Mouse (Mus musculus) brown adipose tissue, adult 24 weeks (tissue): ENCODE data around the gene Sertad2. TPM values are rescaled to one million over a fixed set of nuclear protein-coding genes. Genes with fewer than 3 reads are reported as not detected.

Source experiments
- H3K27ac ChIP-seq: fragments of 200-500 bp; replicated peaks from 2 replicates; pipeline ENCODE4 v1.5.1; 2012; ENCODE audit warnings: low read depth, mild to moderate bottlenecking, low read length
- H3K4me1 ChIP-seq: fragments of 200-500 bp; 2 replicates; pipeline ENCODE4 v1.6.1; 2012; ENCODE audit warnings: low read length, mixed read lengths; ENCODE audit not compliant: control insufficient read depth, insufficient read depth, insufficient read length
- H3K4me3 ChIP-seq: fragments of 200-500 bp; 2 replicates; pipeline ENCODE4 v1.5.1; 2012; ENCODE audit warnings: low read depth, mild to moderate bottlenecking, low read length, moderate library complexity; ENCODE audit not compliant: insufficient read depth
- polyA plus RNA-seq: library from polyadenylated mRNA; stranded (reverse); fragments of >200 nt; gene quantifications from 2 replicates; pipeline ENCODE4 v1.2.4, GENCODE M21; 2012; ENCODE audit not compliant: missing spikeins, insufficient read depth, insufficient read length

The Sertad2 gene
- polyA plus RNA-seq, 1 experiment, result 4.5 TPM

DNA sequence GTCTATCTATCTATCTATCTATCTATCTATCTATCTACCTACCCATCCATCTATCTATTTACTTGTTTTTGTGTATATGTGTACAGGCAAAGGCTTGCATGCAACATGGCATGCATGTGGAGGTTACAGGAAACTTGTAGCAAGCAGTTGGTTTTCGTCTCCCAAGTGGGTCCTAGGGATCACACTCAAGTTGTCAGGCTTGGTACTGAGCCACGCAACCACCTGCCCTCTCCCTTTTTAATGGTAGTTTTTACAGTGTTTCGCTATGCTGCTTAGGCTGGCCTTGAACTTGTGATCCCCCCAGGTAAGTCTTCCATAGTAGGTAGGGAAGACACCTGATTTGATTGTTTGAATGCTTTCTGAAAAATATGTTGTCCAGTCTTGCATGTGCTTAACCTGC is 5.8 kb upstream of the Sertad2 start:
- no peak overlapping the region for H3K27ac ChIP-seq
- H3K4me1 ChIP-seq, result no peaks in the 10 kb centered on the region
- H3K4me3 ChIP-seq, result no peak overlapping the region

DNA sequence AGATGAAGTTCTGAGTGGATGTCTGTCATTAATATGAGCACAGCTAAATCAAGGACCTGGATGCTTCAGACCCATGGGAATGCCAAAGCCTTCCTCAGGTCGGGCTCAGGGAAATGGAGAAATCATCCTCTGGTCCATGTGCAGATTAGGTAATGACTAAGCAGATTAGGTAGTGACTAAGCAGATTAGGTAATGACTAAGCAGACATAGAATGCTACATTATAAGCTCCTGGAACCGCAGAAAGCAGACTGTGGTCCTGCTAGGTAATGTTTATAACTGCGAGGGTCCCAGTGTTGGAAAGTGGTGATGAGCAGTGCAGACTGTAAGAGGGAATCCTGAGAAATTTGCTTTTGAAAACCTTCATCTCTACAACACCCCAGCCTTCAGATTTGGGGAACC is 4.6 kb upstream of the Sertad2 start:
- no peak overlapping the region for H3K4me3 ChIP-seq
- no peaks in the 10 kb centered on the region for H3K4me1 ChIP-seq
- no peak overlapping the region for H3K27ac ChIP-seq

DNA sequence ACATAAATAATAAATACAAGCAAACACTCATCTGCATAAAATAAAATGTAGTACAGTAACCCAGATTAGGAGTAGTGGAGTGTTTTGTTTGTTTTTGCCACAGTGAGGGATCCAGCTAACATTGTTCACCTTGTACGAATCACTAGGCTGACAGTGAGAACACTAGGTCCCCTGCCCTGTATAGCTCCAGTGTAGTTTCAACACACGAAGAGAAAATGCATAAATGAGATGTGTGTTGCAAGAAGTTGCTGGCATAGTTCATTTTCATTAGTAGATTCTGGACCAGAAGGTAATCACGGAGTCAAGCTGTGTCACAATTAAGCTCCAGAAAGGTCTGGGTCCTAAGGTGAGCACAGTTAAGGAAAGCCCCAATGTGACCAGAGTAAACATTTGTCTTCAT is 1.8 kb upstream of the Sertad2 start:
- H3K27ac ChIP-seq, result no peak overlapping the region
- no peak overlapping the region for H3K4me3 ChIP-seq
- H3K4me1 ChIP-seq, result no peaks in the 10 kb centered on the region

DNA sequence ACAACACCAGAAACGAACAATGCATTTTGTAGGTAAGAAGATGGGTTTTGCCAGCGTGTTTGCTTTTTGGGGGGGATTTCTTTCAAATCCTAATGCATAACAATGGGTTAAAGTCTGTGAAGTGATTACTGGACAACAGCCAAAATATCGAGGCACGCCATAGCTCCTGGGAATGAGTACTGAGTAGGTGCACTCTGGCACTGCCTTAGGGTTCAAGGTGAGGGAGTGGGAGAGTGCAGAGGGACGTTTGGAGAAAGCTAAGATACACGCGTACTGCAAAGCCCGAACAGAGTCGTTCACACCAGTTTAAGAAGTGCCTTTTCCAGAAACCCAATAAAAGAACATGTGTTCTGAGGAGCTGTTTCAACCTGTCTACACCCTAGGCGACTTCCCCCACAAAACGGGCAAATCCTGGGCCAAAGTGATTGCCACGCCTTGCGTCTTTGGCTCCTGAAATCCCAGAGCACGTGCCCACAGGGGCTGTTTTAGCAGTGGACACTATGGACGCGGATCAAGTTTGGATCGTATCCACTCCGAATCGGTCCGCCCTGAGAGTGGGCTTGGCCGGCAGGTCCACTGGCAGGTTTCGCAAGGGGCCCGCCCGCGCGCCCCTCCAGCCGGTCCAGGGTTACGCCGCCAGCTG is 937 bp upstream of the Sertad2 start:
- peak overlapping the region; percentile 75 for H3K27ac ChIP-seq
- peak overlapping the region; percentile 85 for H3K4me3 ChIP-seq
- no peaks in the 10 kb centered on the region for H3K4me1 ChIP-seq

DNA sequence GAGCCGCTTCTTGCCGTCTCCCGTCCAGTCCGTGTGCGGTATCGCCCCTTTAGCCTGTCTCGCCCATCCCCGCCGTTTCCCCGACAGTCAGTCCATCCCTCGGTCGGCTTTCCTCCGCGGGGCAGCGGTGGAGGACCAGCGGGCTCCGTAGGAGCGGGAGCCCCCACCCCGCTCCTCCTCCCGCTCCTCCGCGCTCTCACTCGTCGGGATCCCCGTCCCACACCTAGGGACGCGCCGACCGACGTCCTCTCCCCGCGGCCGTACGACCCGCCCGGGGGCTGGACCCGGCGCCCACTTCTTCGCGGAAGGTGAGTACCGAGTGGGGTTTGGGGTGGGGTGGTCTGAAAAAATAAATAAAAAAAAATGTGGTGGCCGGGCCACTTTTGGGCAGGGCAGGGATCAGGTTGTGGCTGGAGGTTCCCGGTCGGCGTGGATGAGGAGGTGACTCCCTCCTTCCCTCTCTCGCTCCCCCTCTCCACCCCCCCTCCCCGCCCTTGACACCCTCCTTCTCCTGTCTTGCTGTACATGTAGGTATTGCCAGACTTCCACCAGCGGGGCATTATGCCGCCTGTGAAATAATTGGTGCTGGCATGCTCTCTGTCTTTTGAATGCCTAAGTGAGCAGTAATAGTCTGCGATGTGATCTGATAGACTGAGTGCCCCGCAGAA is 534 bp downstream of the Sertad2 start:
- H3K4me1 ChIP-seq, result no peaks in the 10 kb centered on the region
- peak overlapping the region; percentile 67 for H3K27ac ChIP-seq
- H3K4me3 ChIP-seq, result peak overlapping the region; percentile 79

DNA sequence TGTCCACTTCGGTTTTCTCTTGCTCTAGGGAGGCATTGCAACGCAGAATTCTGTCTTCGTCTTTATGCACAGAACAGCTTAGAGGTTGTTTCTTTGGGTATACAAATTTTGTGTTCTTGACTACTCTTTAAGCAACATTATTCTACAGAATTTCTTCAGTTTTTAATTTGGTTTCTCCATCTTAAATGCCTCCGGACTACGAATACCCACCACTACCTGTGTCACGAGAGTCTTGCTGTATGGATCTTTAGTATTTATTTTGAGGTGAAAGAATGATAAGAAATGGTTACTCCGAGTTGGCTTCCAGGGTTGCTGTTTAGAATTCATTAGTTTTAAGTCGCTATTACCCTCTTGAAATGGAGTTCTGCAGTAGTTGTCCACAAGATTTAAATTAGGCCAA is 1.3 kb downstream of the Sertad2 start:
- Histone ChIP-seq H3K4me1 (no peaks in the 10 kb centered on the region), H3K4me3 (0 out of 2 replicates have a peak overlapping the region, but pooled peaks have one; percentile 79), H3K27ac (no peak overlapping the region)

DNA sequence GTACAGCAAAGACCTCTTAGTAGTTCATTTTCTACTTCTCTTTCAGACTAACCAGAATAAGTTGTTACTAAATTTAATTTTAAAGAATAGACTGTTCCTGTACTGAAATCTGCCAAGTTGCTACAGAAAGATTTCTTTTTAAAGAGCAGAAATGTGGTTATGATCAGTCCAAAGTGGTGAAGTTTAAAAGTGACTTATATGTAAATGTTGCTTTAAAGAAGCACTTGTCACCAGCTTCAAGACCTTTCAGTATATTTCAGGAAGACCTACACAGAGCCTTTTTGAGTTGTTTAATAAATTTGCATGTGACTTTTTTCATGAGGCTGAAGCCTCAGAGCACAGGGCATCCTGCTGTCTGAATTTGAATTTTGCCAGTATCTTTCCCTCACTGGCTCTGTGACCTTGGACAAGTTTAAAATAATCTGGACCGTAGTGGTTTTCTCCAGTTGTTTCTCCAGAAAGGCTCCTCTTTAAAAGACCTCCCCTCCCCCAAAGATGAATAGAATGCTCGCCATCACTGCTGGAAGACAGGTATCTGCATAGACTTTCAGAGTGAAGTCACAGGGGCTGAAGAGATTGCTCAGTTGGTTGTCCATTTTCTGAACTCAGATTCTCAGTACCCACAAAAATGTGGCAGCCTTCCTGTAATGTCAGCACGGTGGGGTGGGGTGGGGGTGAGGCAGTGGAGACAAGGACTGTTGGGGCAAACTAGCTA is 1.9 kb downstream of the Sertad2 start:
- H3K27ac ChIP-seq, result no peak overlapping the region

DNA sequence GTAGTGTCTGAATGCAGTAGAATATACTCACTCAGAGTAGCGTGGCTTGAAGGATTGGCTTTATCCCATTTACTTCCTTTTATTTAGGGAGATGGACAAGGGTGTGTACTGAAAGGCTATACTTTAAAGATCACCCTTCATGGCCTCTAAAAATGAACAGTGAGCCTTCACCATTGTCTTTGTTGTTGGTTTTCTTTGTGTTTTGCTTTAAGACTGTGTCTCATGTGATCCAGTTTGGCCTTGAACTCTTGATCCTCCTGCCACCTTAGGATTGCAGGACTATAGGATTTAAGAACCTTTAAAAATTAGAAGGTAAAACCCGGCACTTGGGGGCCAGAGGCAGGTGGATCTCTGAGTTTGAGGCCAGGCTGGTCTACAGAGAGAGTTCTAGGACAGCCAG is 6.4 kb downstream of the Sertad2 start:
- Histone ChIP-seq H3K4me3 (no peak overlapping the region), H3K27ac (no peak overlapping the region), H3K4me1 (no peaks in the 10 kb centered on the region)

More for the DNA sequence above, 1.9 kb downstream of the Sertad2 start:
- H3K4me1 ChIP-seq, result no peaks in the 10 kb centered on the region
- H3K4me3 ChIP-seq, result no peak overlapping the region

DNA sequence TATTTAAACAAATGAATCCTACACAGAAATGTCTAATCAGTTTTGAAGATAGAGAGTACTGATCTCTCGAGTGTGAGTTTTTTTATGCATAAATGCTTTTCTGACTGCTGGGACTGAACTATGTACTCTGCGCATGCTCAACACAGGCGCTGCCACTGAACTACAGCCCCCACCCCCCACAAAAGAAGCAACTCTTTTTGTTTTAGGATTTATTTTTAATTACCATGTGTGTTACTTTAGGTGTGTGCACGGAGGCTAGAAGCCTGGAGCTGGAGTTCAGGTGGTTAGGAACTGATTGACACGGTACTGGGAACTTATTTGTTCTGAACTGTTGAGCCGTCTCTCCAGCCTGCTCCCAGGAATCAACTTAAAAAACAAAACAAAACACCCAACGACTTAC is 7.1 kb downstream of the Sertad2 start:
- Histone ChIP-seq H3K27ac (no peak overlapping the region), H3K4me1 (no peaks in the 10 kb centered on the region), H3K4me3 (no peak overlapping the region)

DNA sequence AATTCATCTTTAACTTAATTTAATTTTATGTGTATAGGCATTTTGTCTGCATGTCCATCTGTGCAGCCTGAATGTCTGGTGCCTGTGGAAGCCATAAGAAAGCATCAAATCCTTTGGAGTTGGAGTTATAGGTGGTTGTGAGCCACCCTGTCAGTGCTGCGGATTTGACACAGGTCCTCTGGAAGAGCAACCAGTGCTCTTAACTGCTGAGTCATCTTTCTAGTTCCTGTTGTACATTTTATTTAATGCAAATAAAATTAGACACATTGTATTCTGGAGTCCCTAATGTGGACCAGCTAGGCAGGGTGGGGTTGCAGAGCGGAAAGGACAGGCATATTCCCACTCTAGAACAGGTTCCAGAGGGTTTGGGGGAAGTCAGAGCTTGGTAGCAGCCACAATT is 9.0 kb downstream of the Sertad2 start:
- Histone ChIP-seq H3K4me3 (no peak overlapping the region), H3K4me1 (no peaks in the 10 kb centered on the region), H3K27ac (no peak overlapping the region)

DNA sequence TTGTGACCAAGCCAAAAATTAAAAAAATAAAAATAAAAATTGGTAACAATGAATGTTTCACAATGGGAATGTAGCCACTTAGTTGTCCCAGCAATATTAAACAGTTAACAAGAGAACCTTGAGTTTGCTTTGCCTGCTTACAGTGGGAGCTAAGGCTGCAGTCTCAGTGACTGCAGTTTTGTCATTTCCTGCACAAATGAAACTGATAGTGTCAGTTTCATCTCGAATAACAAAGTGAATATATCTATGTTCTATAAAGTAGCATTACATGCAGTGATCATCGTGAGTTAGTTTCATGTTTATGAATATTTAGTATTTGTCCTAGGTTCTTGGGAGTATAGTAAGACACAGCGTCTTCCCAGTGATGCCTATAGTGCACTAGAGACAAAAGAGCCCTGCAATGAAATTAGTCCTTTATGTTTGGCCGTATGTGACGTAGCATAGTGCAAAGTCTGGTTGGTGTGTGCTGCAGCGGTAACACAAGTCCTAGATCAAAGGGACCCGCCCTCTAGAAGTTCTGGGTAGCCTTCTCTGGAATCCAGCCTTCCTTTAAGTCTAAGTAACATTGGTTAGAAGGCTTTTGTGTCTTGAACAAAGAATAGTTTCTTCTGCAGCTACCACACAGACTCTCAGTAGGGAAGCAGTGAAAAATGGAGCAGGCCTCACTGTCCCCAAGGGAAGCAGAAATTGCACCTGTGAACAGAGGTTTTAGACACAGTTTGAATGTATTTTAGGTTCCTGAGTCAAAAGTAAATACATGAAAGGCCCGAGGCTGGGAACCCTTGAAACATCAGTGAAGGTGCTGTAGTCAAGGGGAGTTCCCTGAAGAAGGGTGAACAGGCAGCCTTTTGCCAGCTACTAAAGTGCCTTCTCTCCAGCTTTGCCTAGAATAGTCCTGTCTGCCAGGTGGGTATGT is 10.0 kb downstream of the Sertad2 start:
- Histone ChIP-seq H3K27ac (no peak overlapping the region), H3K4me1 (no peaks in the 10 kb centered on the region)

DNA sequence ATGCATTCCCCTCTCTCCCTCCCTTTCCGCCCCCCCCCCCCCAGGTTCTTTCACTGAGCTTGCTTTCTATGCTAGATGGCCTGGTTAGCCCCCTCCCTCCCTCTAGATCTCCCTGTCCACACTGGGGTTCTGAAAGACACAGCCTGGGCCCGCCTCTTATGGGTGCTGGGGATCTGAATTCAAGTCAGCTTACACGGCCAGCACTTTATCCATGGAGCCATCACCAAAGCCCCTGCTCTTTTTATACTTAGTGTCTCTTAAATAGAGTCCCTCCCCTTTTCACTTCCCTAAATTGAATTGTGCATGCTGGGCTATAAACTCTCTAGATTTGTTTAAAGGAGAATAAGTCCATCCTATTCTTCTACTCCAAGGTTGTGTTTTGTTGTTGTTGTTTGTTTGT is 12.6 kb downstream of the Sertad2 start:
- Histone ChIP-seq H3K4me1 (no peaks in the 10 kb centered on the region), H3K4me3 (no peak overlapping the region), H3K27ac (no peak overlapping the region)

More for the DNA sequence above, 10.0 kb downstream of the Sertad2 start:
- no peak overlapping the region for H3K4me3 ChIP-seq

DNA sequence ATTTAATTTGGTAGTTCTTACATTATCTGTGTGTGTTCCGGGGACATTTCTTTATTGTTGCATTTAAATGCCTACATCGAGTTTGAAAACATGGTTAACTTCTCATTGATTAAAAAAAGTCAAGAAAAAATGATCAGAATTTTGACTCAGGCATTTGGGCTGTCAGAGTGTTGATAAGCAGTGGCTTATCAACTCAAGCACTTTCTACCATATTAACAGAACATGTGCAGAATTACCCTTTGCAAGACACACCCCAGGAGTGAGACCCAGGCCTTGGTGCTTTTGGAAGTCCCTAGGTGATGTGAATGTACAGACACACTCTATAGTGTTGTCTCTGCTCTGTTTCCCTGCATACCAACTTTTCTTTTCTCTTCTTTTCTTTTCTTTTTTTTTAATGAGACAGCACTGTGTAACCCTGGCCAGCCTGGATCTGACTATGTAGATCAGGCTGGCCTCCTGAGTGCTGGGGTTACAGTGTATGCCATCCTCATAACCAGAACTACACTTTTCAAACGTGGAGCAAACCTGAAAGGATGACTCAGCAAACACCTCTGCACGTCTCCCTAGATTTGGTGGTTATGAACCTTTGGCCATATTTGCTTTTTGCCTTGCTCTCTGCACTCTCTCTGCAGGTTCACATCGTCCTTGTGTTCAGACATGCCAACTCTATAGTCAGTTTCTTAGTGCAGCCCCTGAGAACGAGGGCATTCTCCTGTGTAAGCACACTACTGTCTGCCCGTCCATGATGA is 13.3 kb downstream of the Sertad2 start:
- no peak overlapping the region for H3K4me3 ChIP-seq
- no peak overlapping the region for H3K27ac ChIP-seq
- no peaks in the 10 kb centered on the region for H3K4me1 ChIP-seq

DNA sequence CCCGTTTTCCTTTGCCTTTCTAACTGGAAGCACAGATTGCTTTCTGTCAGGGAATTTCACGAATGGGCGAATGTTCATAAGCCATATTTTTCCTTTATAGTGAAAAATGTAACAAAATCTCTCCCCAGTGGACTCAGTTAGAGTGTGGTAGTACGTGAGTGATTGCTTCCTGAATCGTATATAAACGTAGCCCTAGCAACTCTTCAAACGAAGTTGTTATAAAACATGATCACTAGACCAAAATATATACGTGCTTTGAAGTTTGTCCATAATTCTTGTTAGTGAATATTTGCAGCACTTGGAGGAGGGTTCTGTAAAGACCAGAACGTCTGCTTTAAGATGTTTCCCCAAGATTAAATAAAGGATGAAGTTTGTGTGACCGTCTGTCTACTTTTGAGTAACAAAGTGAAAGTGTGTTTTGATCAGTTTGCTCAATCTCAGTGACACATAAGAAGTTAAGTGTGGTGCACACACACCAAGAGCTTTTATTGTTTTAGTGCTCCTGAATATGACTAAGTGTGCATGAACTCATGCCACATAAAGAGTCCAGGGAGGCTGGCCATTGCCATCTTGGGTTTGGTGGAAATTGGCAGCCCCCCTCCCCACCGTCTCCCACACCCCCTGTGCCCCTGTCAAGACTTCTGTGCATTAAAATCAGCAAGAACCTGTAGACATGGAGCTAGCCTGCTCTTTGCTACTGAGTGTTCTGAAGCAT is 16.3 kb downstream of the Sertad2 start:
- no peak overlapping the region for H3K4me3 ChIP-seq
- no peak overlapping the region for H3K27ac ChIP-seq
- no peaks in the 10 kb centered on the region for H3K4me1 ChIP-seq
